Mouse (Mus musculus) adrenal gland, postnatal 36 days (tissue): Measurements from ENCODE around the gene Cdk15. TPM values are rescaled to one million over a fixed set of nuclear protein-coding genes. Genes with fewer than 3 reads are reported as not detected.

Source experiments
- DNase-seq, 2 experiments: peaks; one replicate each; pipeline ENCODE4 v3.0.0; 2021; ENCODE audit warnings: mixed read lengths in 1 of 2
- total RNA-seq, 2 experiments: library from RNA; stranded (reverse); gene quantifications; 2 replicates each; pipeline ENCODE4 v1.2.3; 2021

Cdk15 gene
- total RNA-seq, 2 experiments from 2014 or later = 0.20 TPM; not detected in 1

- no peak for DNase-seq
Measured at GRCm38 (mm10) chr1:59370355-59370950, 113.7 kb downstream of the Cdk15 start.

- no peak for DNase-seq
Measured at GRCm38 (mm10) chr1:59376021-59376548, 119.4 kb downstream of the Cdk15 start.

- DNase-seq = no peak
Measured at GRCm38 (mm10) chr1:59376557-59376956, 119.9 kb downstream of the Cdk15 start.

GRCm38 (mm10) chr1:59377312-59377711 is 120.6 kb downstream of the Cdk15 start:
- DNase-seq = no peak

GRCm38 (mm10) chr1:59380926-59381325 is 124.2 kb downstream of the Cdk15 start:
- DNase-seq = no peak

- no peak for DNase-seq
Measured at GRCm38 (mm10) chr1:59381483-59381882, 124.8 kb downstream of the Cdk15 start.

- DNase-seq = no peak
Measured at GRCm38 (mm10) chr1:59382516-59382915, 125.8 kb downstream of the Cdk15 start.

GRCm38 (mm10) chr1:59383049-59383610 is 126.4 kb downstream of the Cdk15 start:
- DNase-seq = no peak

GRCm38 (mm10) chr1:59384400-59384799 is 127.7 kb downstream of the Cdk15 start:
- no peak for DNase-seq

- DNase-seq = no peak
Measured at GRCm38 (mm10) chr1:59385641-59386040, 128.9 kb downstream of the Cdk15 start.

GRCm38 (mm10) chr1:59387542-59388314 is 131.0 kb downstream of the Cdk15 start:
- no peak for DNase-seq

- DNase-seq = no peak
Measured at GRCm38 (mm10) chr1:59389181-59389580, 132.5 kb downstream of the Cdk15 start.

- DNase-seq = no peak
Measured at GRCm38 (mm10) chr1:59391736-59392135, 135.0 kb downstream of the Cdk15 start.

- no peak for DNase-seq
Measured at GRCm38 (mm10) chr1:59394072-59394471, 137.4 kb downstream of the Cdk15 start.

GRCm38 (mm10) chr1:59394616-59395015 is 137.9 kb downstream of the Cdk15 start:
- DNase-seq = no peak

- no peak for DNase-seq
Measured at GRCm38 (mm10) chr1:59395992-59396391, 139.3 kb downstream of the Cdk15 start.

- DNase-seq = no peak
Measured at GRCm38 (mm10) chr1:59399554-59400325, 143.0 kb downstream of the Cdk15 start.

GRCm38 (mm10) chr1:59401253-59401652 is 144.5 kb downstream of the Cdk15 start:
- no peak for DNase-seq
